Comparison of ENCODE assay signal across 8 mouse cellular contexts in the genomic region with DNA sequence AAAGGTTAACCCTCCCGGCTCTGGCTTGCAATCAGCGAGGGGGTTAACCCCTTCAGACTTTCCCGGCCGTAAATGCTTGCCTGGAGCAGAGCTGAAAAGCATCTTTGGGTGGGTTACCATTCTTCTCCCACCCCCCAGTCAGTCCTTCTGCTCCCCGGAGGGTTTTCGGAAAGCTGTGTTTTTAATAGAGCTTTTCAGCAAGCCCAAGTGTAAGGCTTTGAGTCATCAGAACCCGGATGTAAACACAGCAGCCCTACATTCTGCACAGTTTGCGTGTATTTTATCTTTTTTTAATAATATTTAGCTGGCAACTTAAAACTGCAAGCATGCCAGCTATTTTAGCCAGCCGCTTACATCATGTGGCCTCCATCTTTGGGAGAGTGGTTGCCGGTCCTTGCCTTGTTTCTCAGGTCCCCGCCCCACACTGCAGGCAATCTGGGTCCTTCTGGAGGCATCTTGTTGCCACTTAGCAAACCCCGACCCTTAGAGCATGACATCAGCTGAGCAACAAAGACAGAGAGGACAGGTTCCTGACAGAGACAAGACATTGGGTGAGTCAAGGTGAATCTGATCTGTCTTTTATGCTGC. TPM values are rescaled to one million over a fixed set of nuclear protein-coding genes. Genes with fewer than 3 reads are reported as not detected.
A peak's percentile ranks its signal among the peaks of the same experiment; 100 is the strongest.
DNase-seq lines count a peak whose midpoint lies in the region; ATAC-seq and TF ChIP-seq lines count a peak whose summit lies in the region.

No protein-coding gene starts in this region.

- no peak for TF ChIP-seq RAD21 in MEL (IDR thresholded peaks at IDR 0.05; ENCODE audit: low read depth, low read length)

- peaks cover 0 to 38% of the 10 kb centered on the region in 2 experiments; a peak in 2 of 4 replicates for H3K36me3 ChIP-seq in MEL (ENCODE audit: control insufficient read depth in 1 of 2, insufficient read depth in 2 of 2, low read length in 2 of 2)
- no peaks in the 10 kb centered on the region for H3K36me3 ChIP-seq in embryonic facial prominence, embryonic 11.5 days (replicated peaks; ENCODE audit: control insufficient read depth, insufficient read depth, low read depth, low read length)

- H3K4me3 ChIP-seq in left cerebral cortex, adult 2 months = peak overlapping the region; percentile 48
- peak overlapping the region; percentile 63 to 71 for H3K4me3 ChIP-seq in MEL (ENCODE audit: control insufficient read depth in 1 of 2, insufficient read depth in 1 of 2, low read depth in 2 of 2, low read length in 2 of 2)
- peak overlapping the region; percentile 20 for H3K4me3 ChIP-seq in embryonic facial prominence, embryonic 11.5 days (ENCODE audit: low read depth, low read length)

- H3K4me2 ChIP-seq in embryonic facial prominence, embryonic 11.5 days (ENCODE audit: low read depth, low read length) = peak overlapping the region; percentile 47

- TF ChIP-seq CTCF in left cerebral cortex, adult 2 months (IDR thresholded peaks at IDR 0.05) = no peak
- TF ChIP-seq CTCF in MEL (IDR thresholded peaks at IDR 0.05 in 2 of 3, conservative IDR thresholded peaks at IDR 0.05 in 1 of 3; ENCODE audit: control insufficient read depth in 1 of 3, insufficient read depth in 1 of 3, low read depth in 2 of 3, low read length in 3 of 3, poor library complexity in 1 of 3, severe bottlenecking in 1 of 3) = no peak

- peak overlapping the region; percentile 79 for H3K9ac ChIP-seq in MEL (ENCODE audit: control insufficient read depth, low read depth, low read length, poor library complexity, severe bottlenecking)
- H3K9ac ChIP-seq in embryonic facial prominence, embryonic 11.5 days (replicated peaks; ENCODE audit: low read length) = peak overlapping the region; percentile 47

- under 1% methylated on average over 12 of the region's 12 CpGs for WGBS in embryonic facial prominence, embryonic 11.5 days

- TF ChIP-seq EP300 in MEL (IDR thresholded peaks at IDR 0.05; ENCODE audit: low read depth in 1 of 2, low read length in 2 of 2) = no peak

- no peak for TF ChIP-seq POLR2A in MEL (IDR thresholded peaks at IDR 0.05; ENCODE audit: control insufficient read depth in 1 of 2, insufficient read depth in 1 of 2, low read depth in 1 of 2, low read length in 2 of 2, poor library complexity in 1 of 2)

- peaks cover 10 to 40% of the 10 kb centered on the region in 2 experiments for H3K4me1 ChIP-seq in MEL (ENCODE audit: control insufficient read depth in 1 of 2, insufficient read depth in 2 of 2, low read length in 2 of 2)
- peaks cover 17% of the 10 kb centered on the region for H3K4me1 ChIP-seq in embryonic facial prominence, embryonic 11.5 days (ENCODE audit: control insufficient read depth, insufficient read depth, low read length)

- intact Hi-C loops in left cerebral cortex, adult 2 months (cut with DNase I) = loop anchor here (1.0 to 2.0 kb wide), 3 partner anchors 52 to 94 kb away; partner anchors contain the start of gene Cipc
- intact Hi-C loops in left cerebral cortex, postnatal 36 days (cut with DNase I) = no loop called here

- no peaks in the 10 kb centered on the region for H3K9me3 ChIP-seq in MEL (replicated peaks; ENCODE audit: insufficient read depth, low read length)
- no peaks in the 10 kb centered on the region for H3K9me3 ChIP-seq in embryonic facial prominence, embryonic 11.5 days (replicated peaks; ENCODE audit: control insufficient read depth, low read length)

- no peak for DNase-seq in left cerebral cortex, adult 2 months (ENCODE audit: extremely low spot score in 1 of 2, low spot score in 2 of 2)
- DNase-seq in left cerebral cortex, postnatal 36 days (ENCODE audit: low spot score in 2 of 2) = no peak
- peak; percentile 85 for DNase-seq in MEL (ENCODE audit: low read depth, low spot score)
- peak; percentile 63 for DNase-seq in embryonic facial prominence, embryonic 11.5 days (ENCODE audit: low spot score)
- peak; percentile 84 for DNase-seq in induced T-regulatory cell, adult 2 months (ENCODE audit: low read depth)
- peak; percentile 63 for DNase-seq in lung, postnatal 36 days
- peak; percentile 68 for DNase-seq in thymus, postnatal 0 days (ENCODE audit: low spot score)
- DNase-seq in ovary, postnatal 14 days (ENCODE audit: low spot score) = no peak

- peak; percentile 14 for ATAC-seq in embryonic facial prominence, embryonic 11.5 days (replicated peaks; ENCODE audit: insufficient number of reproducible peaks, low FRiP score, low TSS enrichment, low read depth)

- peak overlapping the region; percentile 98 for H3K27ac ChIP-seq in left cerebral cortex, adult 2 months
- H3K27ac ChIP-seq in MEL (ENCODE audit: control insufficient read depth, low read depth, low read length) = peak overlapping the region; percentile 100
- H3K27ac ChIP-seq in embryonic facial prominence, embryonic 11.5 days (replicated peaks; ENCODE audit: low read depth, low read length) = peak overlapping the region; percentile 98

- no peaks in the 10 kb centered on the region for H3K27me3 ChIP-seq in MEL (ENCODE audit: control insufficient read depth in 1 of 2, insufficient read depth in 2 of 2, low read length in 2 of 2)
- no peaks in the 10 kb centered on the region for H3K27me3 ChIP-seq in embryonic facial prominence, embryonic 11.5 days (ENCODE audit: control insufficient read depth, insufficient read depth, low read length)

- H3K79me2 ChIP-seq in MEL (ENCODE audit: control insufficient read depth, insufficient read depth, low read length, poor library complexity) = peaks cover 5% of the 10 kb centered on the region

TF ChIP-seq in MEL, 35 proteins besides CTCF, POLR2A, EP300 and RAD21:
- TF ChIP-seq MAZ (IDR thresholded peaks at IDR 0.05; ENCODE audit: low read depth, low read length) (no peak; the same call in 1 of the 2 replicates), CHD1 (IDR thresholded peaks at IDR 0.05; ENCODE audit: low read depth, low read length) (no peak), SIN3A (IDR thresholded peaks at IDR 0.05; ENCODE audit: low read length) (peak; percentile 87; the same call in 1 of the 2 replicates), MEF2A (IDR thresholded peaks at IDR 0.05; ENCODE audit: extremely low read depth, insufficient replicate concordance, low read depth, low read length, poor library complexity, severe bottlenecking) (no peak), POLR2AphosphoS2 (IDR thresholded peaks at IDR 0.05; ENCODE audit: low read length) (no peak), E2F4 (IDR thresholded peaks at IDR 0.05; ENCODE audit: borderline replicate concordance, low read depth, low read length) (no peak), ZNF384 (IDR thresholded peaks at IDR 0.05; ENCODE audit: low read depth, low read length) (no peak), NELFE (IDR thresholded peaks at IDR 0.05; ENCODE audit: low read depth, low read length) (no peak; the same call in none of the 2 replicates), MXI1 (IDR thresholded peaks at IDR 0.05; ENCODE audit: low read depth, low read length) (no peak; the same call in 1 of the 2 replicates), ZC3H11A (IDR thresholded peaks at IDR 0.05; ENCODE audit: low read depth, low read length) (0 out of 2 replicates have a peak, but pooled peaks have one; percentile 2), ETS1 (IDR thresholded peaks at IDR 0.05; ENCODE audit: low read depth, low read length) (peak; percentile 47; the same call in 1 of the 2 replicates), ZMIZ1 (IDR thresholded peaks at IDR 0.05; ENCODE audit: low read depth, low read length) (0 out of 2 replicates have a peak, but pooled peaks have one; percentile 45), MAFK (IDR thresholded peaks at IDR 0.05; ENCODE audit: borderline replicate concordance, low read depth, low read length) (0 out of 2 replicates have a peak, but pooled peaks have one; percentile 1), USF2 (IDR thresholded peaks at IDR 0.05; ENCODE audit: borderline replicate concordance in 1 of 2, insufficient read depth in 1 of 2, low read depth in 1 of 2, low read length in 2 of 2) (no peak), MYB (IDR thresholded peaks at IDR 0.05; ENCODE audit: low read depth, low read length) (no peak), SMC3 (IDR thresholded peaks at IDR 0.05; ENCODE audit: low read depth, low read length) (no peak), TBP (IDR thresholded peaks at IDR 0.05; ENCODE audit: low read depth, low read length) (peak; percentile 72; the same call in 1 of the 2 replicates), MAX (IDR thresholded peaks at IDR 0.05; ENCODE audit: low read length) (0 out of 2 replicates have a peak, but pooled peaks have one; percentile 47)

RNA-seq across cellular contexts. Expression of gene Irf2bpl, which starts 10.3 kb away (rescaled TPM):
- 10 to 100 TPM; 74.3 to 80.8 TPM for total RNA-seq in left cerebral cortex, adult 2 months (2021)
- 10 to 100 TPM; 70.7 to 73.6 TPM for total RNA-seq in left cerebral cortex, postnatal 36 days (2021)
- total RNA-seq in MEL (2012; rRNA removed) = 6.9 and 8.2 TPM in 2 replicates
- polyA plus RNA-seq in MEL (2012; ENCODE audit: insufficient read depth in 1 of 2, insufficient read length in 2 of 2, low read depth in 1 of 2, low replicate concordance in 2 of 2, missing spikeins in 1 of 2) = 1 to 10 TPM in 1 of 2 experiments, not detected in 1; 8.0 TPM
- polyA plus RNA-seq in embryonic facial prominence, embryonic 11.5 days (2014; fragmentation: Nextera tagmentation; extraction: Ambion mirVana) = 15.5 and 16.4 TPM in 2 replicates
- polyA plus RNA-seq in thymus, postnatal 0 days (2015; fragmentation: Nextera tagmentation; extraction: Ambion mirVana) = 13.1 and 15.5 TPM in 2 replicates

RNA-seq across cellular contexts. Expression of gene Cipc, which starts 51.9 kb away (rescaled TPM):
- 10 to 100 TPM; 79.8 to 91.6 TPM for total RNA-seq in left cerebral cortex, adult 2 months (2021)
- total RNA-seq in left cerebral cortex, postnatal 36 days (2021) = 10 to 100 TPM; 82.2 to 93.0 TPM
- total RNA-seq in MEL (2012; rRNA removed) = 22.5 and 24.8 TPM in 2 replicates
- 10 to 100 TPM; 27.5 to 98.1 TPM for polyA plus RNA-seq in MEL (2012; ENCODE audit: insufficient read depth in 1 of 2, insufficient read length in 2 of 2, low read depth in 1 of 2, low replicate concordance in 2 of 2, missing spikeins in 1 of 2)
- 30.8 and 33.5 TPM in 2 replicates for polyA plus RNA-seq in embryonic facial prominence, embryonic 11.5 days (2014; fragmentation: Nextera tagmentation; extraction: Ambion mirVana)
- polyA plus RNA-seq in thymus, postnatal 0 days (2015; fragmentation: Nextera tagmentation; extraction: Ambion mirVana) = 18.8 and 20.1 TPM in 2 replicates

Comparison
In these comparisons a context has a peak if more than half of its experiments do, and no peak if none do; other contexts are left out.
1. DNase-seq: peak in MEL (single experiment), embryonic facial prominence, embryonic 11.5 days (single experiment), induced T-regulatory cell, adult 2 months (single experiment), lung, postnatal 36 days (single experiment) and thymus, postnatal 0 days (single experiment); none in left cerebral cortex, adult 2 months (0 of 2), left cerebral cortex, postnatal 36 days (0 of 2) and ovary, postnatal 14 days (single experiment).
2. Peak in every context shown above with its lines, with median percentiles within 50 percentile points of each other: H3K27ac ChIP-seq and H3K4me3 ChIP-seq.